Mouse (Mus musculus) ovary, postnatal 10 days (tissue): Measurements from ENCODE around the gene 6030408B16Rik.

ENCODE experiments used
- DNase-seq: peaks from one replicate; pipeline ENCODE4 v3.0.0; 2022; ENCODE audit warnings: low spot score

The 6030408B16Rik gene

DNA sequence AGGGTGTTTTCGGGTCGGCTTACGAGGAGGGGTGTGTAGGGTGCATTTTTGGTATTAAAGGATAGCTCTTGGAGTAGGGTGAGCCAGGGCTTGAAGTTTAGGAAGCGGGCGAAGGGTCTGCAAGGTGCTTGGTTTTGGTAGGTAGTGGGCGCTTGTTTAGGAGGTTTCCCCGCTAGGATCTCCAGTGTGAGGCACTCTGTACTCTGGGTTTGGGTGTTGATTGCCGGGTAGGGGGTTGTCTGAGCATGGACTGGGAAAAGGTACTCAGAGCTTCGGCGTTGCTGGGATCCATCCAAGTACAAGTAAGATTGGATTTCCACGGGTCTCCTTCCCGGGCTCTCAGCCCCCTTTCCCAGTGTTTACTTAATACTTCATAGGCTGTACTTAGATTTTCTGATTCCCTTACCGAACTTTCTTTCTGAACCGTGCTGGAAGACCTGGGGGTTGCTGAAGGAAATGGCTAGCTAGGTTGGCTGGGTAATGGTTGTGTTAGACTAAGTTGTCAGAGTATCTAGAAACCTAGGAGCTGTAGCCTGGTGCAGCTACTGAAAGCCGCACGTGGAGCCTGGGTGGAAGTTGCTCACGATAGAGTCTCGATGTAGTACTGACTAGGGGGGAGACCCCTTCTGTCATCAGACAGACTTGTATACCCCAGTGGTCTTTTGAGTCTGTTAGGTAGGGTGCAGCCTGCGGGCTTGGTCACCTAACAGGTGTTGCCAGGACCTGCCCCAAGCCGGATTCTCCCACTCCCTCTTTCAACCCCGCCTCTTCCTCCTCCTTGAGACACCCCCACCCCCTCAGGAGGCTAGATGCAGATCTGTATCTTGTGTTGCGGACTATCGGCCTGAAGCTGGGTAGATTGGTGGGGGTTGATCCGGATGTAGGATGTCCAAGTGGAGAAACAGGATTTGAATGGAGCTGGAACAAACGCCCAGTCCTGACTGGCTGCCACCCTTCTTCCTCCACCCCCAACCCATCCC lies 25.7 kb upstream of the 6030408B16Rik start:
- DNase-seq = no peak

DNA sequence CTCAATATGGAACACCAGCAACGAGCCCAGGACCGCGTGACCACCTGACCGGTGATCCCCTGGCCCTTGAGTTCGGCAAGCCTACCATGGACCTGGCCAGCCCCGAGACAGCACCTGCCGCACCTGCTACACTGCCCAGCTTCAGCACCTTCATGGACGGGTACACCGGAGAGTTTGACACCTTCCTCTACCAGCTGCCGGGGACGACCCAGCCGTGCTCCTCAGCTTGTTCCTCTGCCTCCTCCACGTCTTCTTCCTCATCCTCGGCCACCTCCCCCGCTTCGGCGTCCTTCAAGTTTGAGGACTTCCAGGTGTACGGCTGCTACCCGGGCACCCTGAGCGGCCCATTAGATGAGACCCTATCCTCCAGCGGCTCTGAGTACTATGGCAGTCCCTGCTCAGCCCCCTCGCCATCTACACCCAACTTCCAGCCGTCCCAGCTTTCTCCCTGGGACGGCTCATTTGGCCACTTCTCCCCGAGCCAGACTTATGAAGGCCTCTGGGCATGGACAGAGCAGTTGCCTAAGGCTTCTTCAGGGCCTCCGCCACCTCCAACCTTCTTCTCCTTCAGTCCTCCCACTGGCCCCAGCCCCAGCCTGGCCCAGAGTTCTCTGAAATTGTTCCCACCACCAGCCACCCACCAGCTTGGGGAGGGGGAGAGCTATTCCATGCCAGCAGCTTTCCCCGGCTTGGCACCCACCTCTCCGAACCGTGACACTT lies 22.8 kb upstream of the 6030408B16Rik start:
- DNase-seq = no peak

DNA sequence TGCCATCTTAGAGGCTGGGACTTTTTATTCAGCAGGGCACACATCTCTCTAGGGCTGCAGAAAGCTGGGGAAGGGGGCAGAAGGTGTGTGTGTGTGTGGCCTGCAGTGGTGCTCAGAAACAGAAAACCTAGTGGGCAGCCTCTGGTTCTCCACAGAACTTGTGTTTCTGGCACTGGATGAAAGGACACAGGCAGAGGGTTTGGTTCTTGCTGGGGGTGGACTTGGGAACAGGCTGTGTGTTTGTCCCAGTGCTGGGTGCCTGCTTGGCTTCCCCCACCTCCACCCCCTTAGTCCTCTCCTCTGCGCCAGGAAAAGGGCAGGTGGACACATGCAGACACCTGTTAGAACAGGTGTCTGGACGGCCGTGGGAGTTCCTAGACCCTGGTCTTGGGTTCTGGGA lies 21.9 kb upstream of the 6030408B16Rik start:
- DNase-seq = no peak

DNA sequence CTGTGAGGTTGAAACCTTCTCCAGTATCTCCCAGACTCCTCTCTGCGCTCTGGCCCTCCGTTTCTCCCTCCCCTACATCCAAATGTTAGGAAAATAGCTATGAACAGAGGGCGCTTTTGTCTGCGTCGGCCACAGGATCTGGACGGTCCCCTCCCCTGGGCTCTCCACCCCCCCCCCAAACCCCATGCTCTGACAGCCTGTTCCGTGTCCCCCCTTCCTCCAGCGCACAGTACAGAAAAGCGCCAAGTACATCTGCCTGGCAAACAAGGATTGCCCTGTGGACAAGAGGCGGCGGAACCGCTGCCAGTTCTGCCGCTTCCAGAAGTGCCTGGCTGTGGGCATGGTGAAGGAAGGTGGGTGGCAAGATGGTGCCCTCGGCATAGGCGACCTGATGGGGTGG lies 21.5 kb upstream of the 6030408B16Rik start:
- no peak for DNase-seq

DNA sequence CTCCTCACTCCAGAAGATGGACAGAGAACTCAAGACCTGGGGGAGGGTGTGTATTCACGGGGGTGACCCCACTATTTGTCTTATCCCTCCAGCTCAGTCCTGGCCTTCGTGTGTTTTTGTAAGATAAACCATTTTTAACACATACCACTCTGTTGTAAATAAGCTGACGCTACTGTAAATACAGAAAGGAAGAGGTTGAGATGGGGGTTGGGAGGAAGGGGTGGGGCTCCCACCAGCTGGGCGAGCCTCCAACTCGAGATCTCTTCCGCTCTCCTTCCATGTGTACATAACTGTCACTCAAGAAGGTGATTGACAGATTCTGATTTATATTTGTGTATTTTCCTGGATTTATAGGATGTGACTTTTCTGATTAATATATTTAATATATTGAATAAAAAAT lies 18.6 kb upstream of the 6030408B16Rik start:
- no peak for DNase-seq

DNA sequence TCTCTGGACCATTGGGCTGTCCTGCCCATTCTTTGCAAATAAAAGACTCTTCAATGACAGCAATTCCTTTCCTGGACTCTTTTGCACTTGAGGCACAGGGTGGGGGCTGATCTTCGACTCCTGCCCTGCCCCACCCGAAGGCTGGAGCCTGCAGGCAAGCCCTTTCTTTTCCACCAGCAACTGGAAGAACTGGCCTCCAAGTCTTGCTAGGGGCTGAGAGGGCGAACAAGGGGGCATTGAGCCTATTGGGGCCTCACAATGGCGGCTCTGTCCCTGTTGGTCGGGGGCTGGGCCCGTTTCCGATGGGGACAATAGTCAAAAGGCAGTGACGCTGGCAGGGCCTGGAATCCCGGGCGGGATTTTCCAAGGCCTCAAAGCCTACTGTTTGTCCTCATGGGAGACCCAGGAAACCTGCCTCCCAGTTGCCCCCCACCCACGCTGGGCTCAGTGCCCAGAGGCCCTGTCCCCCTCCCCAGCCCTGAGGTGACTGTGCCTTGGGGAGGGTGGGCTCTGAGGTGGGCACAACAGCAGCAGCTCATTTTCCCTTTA lies 15.6 kb upstream of the 6030408B16Rik start:
- no peak for DNase-seq

DNA sequence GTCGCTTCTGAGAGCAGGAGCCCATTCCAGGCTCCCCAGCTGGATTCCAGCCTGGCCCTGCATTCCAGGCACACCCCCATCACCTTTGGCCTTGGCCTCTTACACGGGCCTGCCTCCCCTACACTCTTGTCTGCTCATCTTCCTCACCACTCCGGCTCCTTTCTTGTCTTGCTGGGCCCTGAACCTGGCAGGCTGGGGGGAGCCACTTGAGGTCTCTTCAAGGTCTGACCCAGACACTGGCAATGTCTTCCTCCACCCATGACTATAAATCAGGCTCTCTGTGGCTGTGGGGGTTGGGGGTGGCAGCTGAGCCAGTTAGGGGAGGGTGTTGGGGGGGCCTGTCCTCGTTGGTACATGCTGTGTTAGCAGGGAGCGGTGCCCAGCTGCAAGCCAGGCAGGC lies 14.4 kb upstream of the 6030408B16Rik start:
- no peak for DNase-seq

DNA sequence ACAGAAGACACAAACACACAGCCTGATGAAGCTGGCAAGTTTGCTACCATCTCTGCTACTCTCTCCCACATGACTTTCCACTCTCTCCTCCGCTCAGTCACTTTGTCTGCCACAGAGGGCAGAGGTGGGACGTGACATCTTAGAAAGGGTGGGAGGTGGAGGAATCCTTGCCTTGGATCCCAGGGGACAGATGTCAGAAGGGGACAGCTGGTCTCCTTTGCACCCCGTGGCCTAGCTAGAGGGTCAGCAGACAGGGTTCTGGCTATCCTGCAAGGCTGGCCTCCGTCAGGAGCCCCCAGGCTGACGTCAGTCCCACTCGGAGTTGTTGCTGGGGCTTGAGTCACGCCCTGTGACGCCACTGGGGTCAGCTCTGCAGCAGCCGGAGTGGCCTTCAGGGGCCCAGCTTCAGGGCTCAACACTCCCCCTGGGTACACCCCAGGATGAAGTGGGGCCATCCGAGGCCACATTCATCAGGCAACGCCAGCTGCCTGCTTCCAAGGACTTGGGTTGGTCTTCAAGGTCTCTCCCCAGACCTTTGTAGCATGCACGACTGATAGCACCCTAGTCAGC lies 13.5 kb upstream of the 6030408B16Rik start:
- no peak for DNase-seq

DNA sequence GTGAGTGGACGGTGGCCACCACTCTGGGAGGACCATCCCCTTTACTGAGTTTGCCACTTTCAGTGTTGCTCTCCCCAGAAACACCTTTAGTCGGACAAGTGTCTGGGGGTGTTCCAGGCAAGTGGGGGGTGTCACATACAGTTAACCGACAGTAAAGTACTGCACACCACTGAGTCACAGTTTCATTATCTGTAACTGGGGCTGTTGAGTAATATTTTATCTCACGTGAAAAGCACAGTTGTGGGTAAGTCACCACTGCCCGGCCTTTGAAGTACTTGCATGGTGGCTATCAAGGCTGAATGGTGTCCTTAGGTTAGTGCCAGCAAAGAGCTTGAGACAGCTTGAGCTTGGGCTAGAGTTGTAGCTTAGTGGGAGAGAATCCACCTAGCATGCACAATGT lies 10.5 kb upstream of the 6030408B16Rik start:
- DNase-seq = no peak

DNA sequence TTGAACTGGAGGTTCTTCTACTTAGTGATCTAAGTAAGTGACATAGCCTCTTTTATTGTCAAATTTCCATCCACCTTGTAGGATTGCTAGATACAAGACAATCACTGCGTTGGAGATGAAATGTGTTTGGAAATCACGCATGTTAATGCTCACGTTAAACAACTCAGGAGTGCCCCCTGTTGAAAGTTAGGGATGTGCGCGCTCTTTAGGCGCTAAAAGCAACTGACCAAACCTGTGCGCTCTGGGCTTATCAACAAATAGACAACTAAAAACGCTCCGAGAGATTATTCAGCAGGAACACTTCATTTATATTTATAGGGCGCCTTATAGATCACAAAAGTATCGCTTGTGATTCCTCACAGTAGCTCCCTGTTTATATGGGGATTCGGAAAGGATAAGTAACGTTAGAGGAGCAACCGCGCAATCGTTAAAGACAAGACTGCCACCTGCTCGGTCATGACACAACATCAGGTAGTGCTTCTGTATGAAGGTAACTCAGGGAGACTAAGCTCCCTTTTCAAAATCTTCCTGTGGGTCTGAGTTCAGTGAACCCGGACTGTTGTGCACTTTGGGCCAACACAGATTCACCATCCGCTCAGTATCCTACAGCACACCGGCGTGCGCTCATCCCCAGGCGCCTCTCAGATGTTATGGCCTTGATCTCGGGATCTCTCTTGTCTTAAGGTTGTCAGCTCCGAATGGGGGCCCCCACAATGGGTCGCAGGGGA lies 9.7 kb upstream of the 6030408B16Rik start:
- no peak for DNase-seq

DNA sequence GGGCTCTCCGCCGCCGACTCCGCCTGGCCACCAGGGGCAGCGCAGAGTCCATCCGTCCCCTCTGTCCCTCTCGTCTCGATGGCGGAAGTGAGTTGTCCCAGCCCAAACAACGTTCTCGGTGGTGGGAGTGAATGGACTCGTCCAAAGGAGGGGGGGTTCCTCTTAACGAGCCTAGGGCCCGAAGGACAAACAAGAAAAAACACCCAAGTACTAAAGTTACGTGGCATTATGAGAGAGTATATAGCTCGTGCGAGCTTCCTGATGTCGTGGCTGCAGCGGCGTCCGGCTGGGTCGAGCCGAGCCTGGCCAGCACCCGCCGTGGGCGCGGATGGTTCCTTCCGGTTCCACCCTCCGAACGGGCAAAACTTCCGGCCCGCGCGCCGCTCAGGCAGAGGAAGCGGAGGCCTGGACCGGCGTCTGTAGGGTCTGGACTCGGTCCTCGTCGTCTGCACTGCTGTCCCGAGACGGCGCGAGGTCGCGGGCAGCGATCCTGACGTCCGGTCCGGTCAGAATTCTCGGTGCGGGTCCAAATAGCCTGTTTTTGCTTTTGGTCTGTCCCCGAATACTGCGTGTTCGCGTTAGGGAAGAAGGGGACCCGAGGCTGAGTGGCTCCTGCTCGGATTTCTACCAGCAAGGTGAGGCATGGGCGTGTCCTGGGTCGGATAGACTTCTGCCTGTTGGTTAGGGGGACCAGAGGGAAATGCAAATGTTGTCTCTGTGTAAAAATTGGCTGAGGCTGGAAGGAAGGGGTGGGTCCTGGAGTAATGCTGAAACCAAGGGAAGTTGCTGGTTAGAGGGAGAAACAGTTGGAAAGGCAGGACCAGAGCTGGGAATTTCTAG lies 8.9 kb upstream of the 6030408B16Rik start, which contains the start of gene Atg101:
Atg101 (plus strand) TSS at position 362 of the 840 bp plus-strand sequence.
- peak; percentile 84 for DNase-seq

DNA sequence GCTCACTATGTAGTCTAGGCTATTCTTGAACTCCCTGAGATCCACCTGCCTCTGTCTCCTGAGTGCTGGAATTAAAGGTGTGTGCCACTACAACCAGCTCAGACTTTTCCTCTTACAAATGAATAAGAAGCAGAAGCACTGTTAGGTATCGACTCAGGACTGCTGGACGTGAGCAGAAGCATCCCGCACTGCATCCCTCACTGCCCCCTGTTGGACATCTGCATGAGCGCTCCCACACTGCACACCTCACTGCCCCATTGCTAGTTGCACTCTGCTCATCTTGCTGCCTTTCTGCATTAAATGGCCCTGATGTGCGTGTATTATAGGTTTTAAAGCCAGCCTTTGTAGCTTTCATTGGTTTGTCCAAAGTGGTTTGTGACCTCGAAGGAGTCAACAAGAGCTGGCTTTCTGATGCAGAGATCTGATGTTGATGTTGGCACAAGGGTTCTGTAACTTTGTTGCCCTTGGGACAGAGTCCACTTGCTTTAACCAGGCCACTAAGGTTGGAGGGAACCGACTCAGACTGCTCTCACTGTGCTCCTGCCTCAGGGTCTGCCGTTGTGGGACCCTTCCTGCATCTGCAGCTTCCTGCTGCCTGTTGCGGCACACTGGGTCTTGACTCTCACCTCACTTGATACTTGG lies 6.8 kb upstream of the 6030408B16Rik start:
- DNase-seq = no peak

DNA sequence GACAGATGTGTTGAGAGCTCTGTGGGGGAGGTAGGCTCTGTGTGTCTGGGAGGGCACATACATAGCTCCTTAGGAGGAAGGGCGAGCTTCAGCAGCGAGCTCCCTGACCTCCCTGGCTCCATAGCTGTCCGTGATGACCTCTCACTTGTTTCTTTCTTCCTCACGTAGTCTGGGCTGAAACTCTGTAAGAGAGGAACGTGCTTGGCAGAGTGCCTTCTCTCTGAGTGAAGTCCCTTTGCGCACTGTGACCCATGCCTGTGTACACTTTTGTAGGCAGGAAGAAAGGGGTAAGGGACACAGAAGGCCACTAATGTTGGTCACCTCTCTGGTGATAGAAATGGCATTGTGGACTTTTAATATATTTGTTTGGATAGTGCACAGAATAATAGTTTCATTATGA lies 5.7 kb upstream of the 6030408B16Rik start:
- no peak for DNase-seq

DNA sequence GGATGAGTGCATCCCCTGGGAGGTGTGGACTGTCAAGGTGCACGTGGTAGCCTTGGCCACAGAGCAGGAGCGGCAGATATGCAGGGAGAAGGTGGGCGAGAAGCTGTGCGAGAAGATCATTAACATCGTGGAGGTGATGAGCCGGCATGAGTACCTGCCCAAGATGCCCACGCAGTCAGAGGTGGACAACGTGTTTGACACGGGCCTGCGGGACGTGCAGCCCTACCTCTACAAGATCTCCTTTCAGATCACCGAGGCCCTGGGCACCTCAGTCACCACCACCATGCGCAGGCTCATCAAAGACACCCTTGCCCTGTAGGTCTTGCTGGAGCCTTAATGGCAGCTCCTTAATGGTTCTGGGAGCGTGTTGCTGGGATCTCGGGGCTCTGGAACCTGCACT lies 2.7 kb upstream of the 6030408B16Rik start:
- no peak for DNase-seq

DNA sequence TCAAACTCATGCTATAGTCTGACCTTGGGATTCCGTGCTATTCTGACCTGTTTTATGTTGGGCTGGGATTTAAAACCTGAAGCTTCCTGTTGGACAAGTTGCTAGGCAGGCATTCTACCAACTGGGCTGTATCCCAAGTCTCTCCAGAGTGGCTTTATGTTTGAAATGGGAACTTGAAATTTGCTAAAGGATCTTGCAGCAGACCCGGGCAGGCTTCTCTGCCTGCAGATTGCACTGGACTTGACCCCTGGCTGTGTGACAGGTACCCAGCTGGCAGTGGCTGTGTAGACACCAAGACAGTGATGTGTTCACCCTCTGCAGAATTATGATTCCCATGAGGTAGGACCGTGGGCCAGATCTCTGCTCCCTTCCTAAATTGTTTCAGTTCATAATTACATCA lies 1.0 kb upstream of the 6030408B16Rik start:
- no peak for DNase-seq

DNA sequence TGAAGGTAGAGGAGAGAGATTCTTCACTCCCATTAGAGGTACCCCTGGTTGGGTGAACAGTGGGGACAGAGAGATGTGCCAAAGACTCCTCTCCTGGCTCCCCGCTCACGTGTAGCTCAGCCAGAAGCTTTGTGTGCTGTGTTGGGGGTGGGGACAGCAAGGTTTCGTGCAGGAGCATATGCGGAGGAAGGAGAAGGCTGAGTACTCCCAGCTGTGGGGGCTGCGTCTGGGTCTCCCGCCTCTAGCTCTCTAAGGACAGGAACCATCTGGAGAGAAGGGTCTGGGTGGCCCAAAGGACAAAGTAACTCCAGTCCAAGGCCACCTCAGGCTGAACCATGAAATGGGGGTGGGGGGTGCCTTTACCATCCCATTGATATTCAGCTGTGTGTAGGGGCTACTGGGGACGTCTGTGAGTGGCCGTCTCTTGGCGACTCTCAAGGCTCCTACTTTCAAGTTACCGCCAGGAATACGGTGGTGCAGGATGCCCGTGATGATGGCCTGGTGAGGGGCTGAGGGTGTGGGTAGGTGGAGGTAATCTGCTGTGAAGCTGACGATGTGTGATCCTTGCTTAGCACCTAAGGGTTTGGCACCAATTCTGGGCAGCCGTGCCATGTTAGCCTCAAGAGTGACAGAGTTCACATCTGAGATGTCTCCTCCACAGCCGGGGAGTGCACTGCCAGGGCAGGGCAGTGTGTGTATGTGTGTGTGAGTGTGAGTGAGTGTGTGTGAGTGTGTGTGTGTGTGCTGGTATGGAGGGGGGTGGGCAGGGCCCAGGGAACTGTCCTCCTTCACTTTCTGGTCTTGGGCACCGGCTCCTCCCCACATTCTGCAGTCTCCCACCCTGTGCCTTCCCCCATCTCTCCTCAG lies 1.2 kb downstream of the 6030408B16Rik start:
- no peak for DNase-seq

DNA sequence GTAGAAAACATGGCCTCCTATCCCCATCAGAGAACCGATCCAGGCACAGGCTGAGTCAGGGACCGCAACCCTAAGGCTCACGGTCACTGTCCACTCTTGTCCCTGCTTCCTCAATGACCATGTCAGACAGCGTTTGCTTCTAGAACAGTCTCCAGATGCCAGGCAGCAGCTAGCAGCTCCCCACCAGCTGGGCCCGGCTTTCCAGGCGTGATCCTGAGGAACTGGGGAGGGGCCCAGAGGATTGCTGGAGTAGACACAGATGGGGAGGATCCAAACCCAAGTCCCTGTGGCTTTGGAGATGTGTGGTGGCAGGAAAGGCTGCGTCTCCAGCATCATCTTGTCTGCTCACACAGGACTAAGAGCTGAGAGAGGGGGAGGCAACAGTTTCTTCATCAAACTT lies 2.1 kb downstream of the 6030408B16Rik start:
- no peak for DNase-seq

DNA sequence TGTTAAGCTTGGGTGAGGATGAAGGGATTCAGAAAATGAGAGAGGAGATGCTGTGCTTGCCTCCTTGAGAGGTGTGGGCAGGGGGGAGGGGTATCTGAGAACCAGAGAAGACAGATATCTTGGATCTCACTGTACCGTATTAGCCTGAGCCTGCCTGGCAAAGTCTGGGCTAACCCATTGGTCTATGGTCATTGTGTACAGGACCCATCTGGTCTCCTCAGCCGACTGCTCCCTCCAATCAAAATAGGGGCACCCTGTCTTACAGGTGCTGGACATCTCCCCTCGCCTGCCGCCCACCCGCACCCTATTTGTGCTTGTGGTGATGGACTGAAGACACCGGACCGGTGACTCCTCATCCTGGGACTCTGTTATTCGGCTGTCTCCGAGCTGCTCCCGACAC lies 2.6 kb downstream of the 6030408B16Rik start:
- DNase-seq = no peak

DNA sequence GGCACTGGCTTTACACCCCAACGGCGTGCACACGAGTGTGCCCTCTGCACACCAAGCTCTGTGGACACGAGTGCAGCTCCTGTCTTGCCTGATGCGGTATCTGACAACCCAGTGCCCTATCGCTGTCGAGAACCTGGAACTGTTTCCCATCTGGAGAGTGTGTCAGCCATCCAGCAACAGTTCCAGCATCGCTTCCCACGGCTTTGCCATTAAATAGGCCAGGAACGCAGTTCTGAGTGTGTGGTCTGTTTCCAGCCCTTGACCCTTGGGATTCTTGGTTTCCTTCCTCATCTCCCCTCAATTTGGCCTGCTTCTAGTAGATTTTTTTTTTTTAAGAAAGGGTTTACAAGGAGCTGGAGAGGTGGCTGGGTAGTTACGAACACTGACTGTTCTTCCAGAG lies 3.1 kb downstream of the 6030408B16Rik start:
- no peak for DNase-seq
